Mouse (Mus musculus) spleen, adult 12 weeks (tissue): ENCODE results near the gene Mctp1.

ENCODE experiments used
- DNase-seq: peaks from one replicate; pipeline ENCODE4 v3.0.0; 2022; ENCODE audit warnings: low spot score

The Mctp1 gene

GRCm38 (mm10) chr13:76827738-76828137 lies 443.4 kb downstream of the Mctp1 start:
- DNase-seq = no peak

- DNase-seq = no peak
Observed at GRCm38 (mm10) chr13:76838031-76838430, 453.7 kb downstream of the Mctp1 start.

GRCm38 (mm10) chr13:76840712-76841111 lies 456.4 kb downstream of the Mctp1 start:
- no peak for DNase-seq

GRCm38 (mm10) chr13:76844629-76845255 lies 460.4 kb downstream of the Mctp1 start:
- peak; percentile 13 for DNase-seq

GRCm38 (mm10) chr13:76850412-76851054 lies 466.2 kb downstream of the Mctp1 start:
- DNase-seq = no peak

- DNase-seq = no peak
Observed at GRCm38 (mm10) chr13:76854306-76854705, 470.0 kb downstream of the Mctp1 start.

- no peak for DNase-seq
Observed at GRCm38 (mm10) chr13:76855021-76855420, 470.7 kb downstream of the Mctp1 start.

GRCm38 (mm10) chr13:76857024-76857423 lies 472.7 kb downstream of the Mctp1 start:
- no peak for DNase-seq

- no peak for DNase-seq
Observed at GRCm38 (mm10) chr13:76858078-76858482, 473.7 kb downstream of the Mctp1 start.

GRCm38 (mm10) chr13:76870291-76870690 lies 486.0 kb downstream of the Mctp1 start:
- no peak for DNase-seq

- DNase-seq = no peak
Observed at GRCm38 (mm10) chr13:76877887-76878763, 493.8 kb downstream of the Mctp1 start.

GRCm38 (mm10) chr13:76879008-76879407 lies 494.7 kb downstream of the Mctp1 start:
- no peak for DNase-seq

GRCm38 (mm10) chr13:76884517-76885092 lies 500.3 kb downstream of the Mctp1 start:
- no peak for DNase-seq

GRCm38 (mm10) chr13:76892987-76893386 lies 508.7 kb downstream of the Mctp1 start:
- no peak for DNase-seq

- DNase-seq = no peak
Observed at GRCm38 (mm10) chr13:76895770-76896456, 511.6 kb downstream of the Mctp1 start.

GRCm38 (mm10) chr13:76896457-76896790 lies 512.1 kb downstream of the Mctp1 start:
- DNase-seq = no peak

- DNase-seq = no peak
Observed at GRCm38 (mm10) chr13:76918321-76918720, 534.0 kb downstream of the Mctp1 start.

- DNase-seq = no peak
Observed at GRCm38 (mm10) chr13:76926851-76927250, 542.5 kb downstream of the Mctp1 start.

- no peak for DNase-seq
Observed at GRCm38 (mm10) chr13:76927875-76928440, 543.6 kb downstream of the Mctp1 start.

- DNase-seq = no peak
Observed at GRCm38 (mm10) chr13:76929152-76929551, 544.8 kb downstream of the Mctp1 start.

- DNase-seq = no peak
Observed at GRCm38 (mm10) chr13:76932933-76933332, 548.6 kb downstream of the Mctp1 start.

- no peak for DNase-seq
Observed at GRCm38 (mm10) chr13:76949234-76949633, 564.9 kb downstream of the Mctp1 start.
